Mouse (Mus musculus) embryonic facial prominence, embryonic 13.5 days (tissue): ENCODE data around the gene Ptcd2. TPM values are rescaled to one million over a fixed set of nuclear protein-coding genes. Genes with fewer than 3 reads are reported as not detected.

Experiments
- ATAC-seq: fragments of 200-750 bp; cut with Nextera tagmentation; 2 replicates; pipeline ENCODE4 v1.8.0; 2017; ENCODE audit warnings: low read depth; ENCODE audit not compliant: insufficient number of reproducible peaks, insufficient read depth, low FRiP score, low TSS enrichment
- H3K27ac ChIP-seq: fragments of 300-500 bp; sonication (generic); 2 replicates; pipeline ENCODE4 v1.5.1; 2015; ENCODE audit warnings: moderate library complexity, mild to moderate bottlenecking, inconsistent platforms
- H3K27me3 ChIP-seq: fragments of 300-500 bp; sonication (generic); 2 replicates; pipeline ENCODE4 v1.6.1; 2015; ENCODE audit warnings: mild to moderate bottlenecking, inconsistent platforms
- H3K36me3 ChIP-seq: fragments of 300-500 bp; sonication (generic); 2 replicates; pipeline ENCODE4 v1.6.1; 2015; ENCODE audit warnings: mild to moderate bottlenecking, inconsistent platforms
- H3K4me1 ChIP-seq: fragments of 300-500 bp; sonication (generic); 2 replicates; pipeline ENCODE4 v1.6.1; 2015; ENCODE audit warnings: inconsistent platforms
- H3K4me2 ChIP-seq: fragments of 300-500 bp; sonication (generic); 2 replicates; pipeline ENCODE4 v1.6.1; 2015; ENCODE audit warnings: moderate library complexity, mild to moderate bottlenecking, inconsistent platforms
- H3K4me3 ChIP-seq: fragments of 300-500 bp; sonication (generic); 2 replicates; pipeline ENCODE4 v1.5.1; 2015; ENCODE audit warnings: mild to moderate bottlenecking, inconsistent platforms
- H3K9ac ChIP-seq: fragments of 300-500 bp; sonication (generic); 2 replicates; pipeline ENCODE4 v1.6.1; 2015; ENCODE audit warnings: mild to moderate bottlenecking, inconsistent platforms
- H3K9me3 ChIP-seq: fragments of 300-500 bp; sonication (generic); 2 replicates; pipeline ENCODE4 v1.6.1; 2016; ENCODE audit warnings: inconsistent platforms
- WGBS: fragments of 180-500 bp; shearing (Covaris S2); methylation state at CpG from one replicate; pipeline ENCODE4 v1.1.7; 2015; ENCODE audit warnings: mixed read lengths; 5-methylcytosine and 5-hydroxymethylcytosine counted together
- polyA plus RNA-seq: library from polyadenylated mRNA; unstranded; fragments of >200 nt; fragmentation: Nextera tagmentation; extraction: Ambion mirVana; gene quantifications from 2 replicates; pipeline ENCODE4 v1.2.1, GENCODE M21; 2015

Ptcd2 gene
- polyA plus RNA-seq, 1 experiment from 2014 or later: 44.7 TPM

GRCm38 (mm10) chr13:99294176-99294575, 50.3 kb downstream of the Ptcd2 start:
- H3K4me3 ChIP-seq: no peak overlapping the region
- H3K36me3 ChIP-seq: no peaks in the 10 kb centered on the region
- H3K27me3 ChIP-seq: no peaks in the 10 kb centered on the region
- H3K4me1 ChIP-seq: 0 out of 2 replicates have a peak, but pooled peaks cover 7% of the 10 kb centered on the region
- no peak overlapping the region for H3K4me2 ChIP-seq
- no peak overlapping the region for H3K9ac ChIP-seq
- ATAC-seq: no peak
- no peak overlapping the region for H3K27ac ChIP-seq
- 92% methylated on average over 13 of the region's 13 CpGs for WGBS
- H3K9me3 ChIP-seq: no peaks in the 10 kb centered on the region

GRCm38 (mm10) chr13:99290766-99291165, 53.7 kb downstream of the Ptcd2 start:
- no peaks in the 10 kb centered on the region for H3K4me1 ChIP-seq
- no peaks in the 10 kb centered on the region for H3K9me3 ChIP-seq
- no peaks in the 10 kb centered on the region for H3K27me3 ChIP-seq
- H3K27ac ChIP-seq: no peak overlapping the region
- H3K4me2 ChIP-seq: no peak overlapping the region
- H3K4me3 ChIP-seq: no peak overlapping the region
- no peak overlapping the region for H3K9ac ChIP-seq
- no peak for ATAC-seq
- 88% methylated on average over 8 of the region's 8 CpGs for WGBS
- no peaks in the 10 kb centered on the region for H3K36me3 ChIP-seq

- H3K36me3 ChIP-seq: no peaks in the 10 kb centered on the region
- H3K27ac ChIP-seq: no peak overlapping the region
- H3K9ac ChIP-seq: no peak overlapping the region
- no peaks in the 10 kb centered on the region for H3K27me3 ChIP-seq
- WGBS: 83% methylated on average over 9 of the region's 9 CpGs
- no peak for ATAC-seq
- H3K4me3 ChIP-seq: no peak overlapping the region
- H3K9me3 ChIP-seq: no peaks in the 10 kb centered on the region
- H3K4me1 ChIP-seq: peaks cover 3% of the 10 kb centered on the region; the same call in 1 of the 2 replicates
- H3K4me2 ChIP-seq: no peak overlapping the region
These were observed 56.7 kb downstream of the Ptcd2 start for GRCm38 (mm10) chr13:99287786-99288185.

GRCm38 (mm10) chr13:99287207-99287606, 57.3 kb downstream of the Ptcd2 start:
- Histone ChIP-seq H3K36me3 (no peaks in the 10 kb centered on the region), H3K9ac (no peak overlapping the region), H3K9me3 (no peaks in the 10 kb centered on the region), H3K4me2 (no peak overlapping the region), H3K4me1 (peaks cover 3% of the 10 kb centered on the region; the same call in 1 of the 2 replicates), H3K27me3 (no peaks in the 10 kb centered on the region), H3K4me3 (no peak overlapping the region), H3K27ac (no peak overlapping the region)
- ATAC-seq: no peak
- 90% methylated on average over 4 of the region's 4 CpGs for WGBS

- no peaks in the 10 kb centered on the region for H3K27me3 ChIP-seq
- no peak for ATAC-seq
- H3K27ac ChIP-seq: no peak overlapping the region
- H3K4me1 ChIP-seq: peaks cover 3% of the 10 kb centered on the region; the same call in 1 of the 2 replicates
- H3K36me3 ChIP-seq: no peaks in the 10 kb centered on the region
- H3K9ac ChIP-seq: no peak overlapping the region
- no peaks in the 10 kb centered on the region for H3K9me3 ChIP-seq
- H3K4me3 ChIP-seq: no peak overlapping the region
- no peak overlapping the region for H3K4me2 ChIP-seq
- WGBS: 71% methylated on average over 2 of the region's 2 CpGs
These were observed 59.3 kb downstream of the Ptcd2 start for GRCm38 (mm10) chr13:99285241-99285640.

GRCm38 (mm10) chr13:99284400-99285160, 59.9 kb downstream of the Ptcd2 start:
- Histone ChIP-seq H3K4me3 (no peak overlapping the region), H3K9me3 (no peaks in the 10 kb centered on the region), H3K27ac (no peak overlapping the region), H3K4me1 (peaks cover 3% of the 10 kb centered on the region; the same call in 1 of the 2 replicates), H3K36me3 (no peaks in the 10 kb centered on the region), H3K9ac (no peak overlapping the region), H3K4me2 (no peak overlapping the region), H3K27me3 (no peaks in the 10 kb centered on the region)
- 77% methylated on average over 21 of the region's 21 CpGs for WGBS
- no peak for ATAC-seq

- Histone ChIP-seq H3K27ac (no peak overlapping the region), H3K4me2 (no peak overlapping the region), H3K4me3 (no peak overlapping the region), H3K27me3 (no peaks in the 10 kb centered on the region), H3K9me3 (no peaks in the 10 kb centered on the region), H3K9ac (no peak overlapping the region), H3K4me1 (peaks cover 3% of the 10 kb centered on the region; the same call in 1 of the 2 replicates), H3K36me3 (no peaks in the 10 kb centered on the region)
- WGBS: 82% methylated on average over 12 of the region's 12 CpGs
- no peak for ATAC-seq
These were observed 60.6 kb downstream of the Ptcd2 start for GRCm38 (mm10) chr13:99283916-99284315.

GRCm38 (mm10) chr13:99282961-99283360, 61.5 kb downstream of the Ptcd2 start:
- no peak for ATAC-seq
- Histone ChIP-seq H3K27ac (no peak overlapping the region), H3K9ac (no peak overlapping the region), H3K4me1 (peaks cover 3% of the 10 kb centered on the region; the same call in 1 of the 2 replicates), H3K27me3 (no peaks in the 10 kb centered on the region), H3K9me3 (no peaks in the 10 kb centered on the region), H3K36me3 (no peaks in the 10 kb centered on the region), H3K4me3 (no peak overlapping the region), H3K4me2 (no peak overlapping the region)
- WGBS: 77% methylated on average over 6 of the region's 6 CpGs

- no peaks in the 10 kb centered on the region for H3K36me3 ChIP-seq
- H3K9ac ChIP-seq: no peak overlapping the region
- no peak for ATAC-seq
- H3K4me3 ChIP-seq: no peak overlapping the region
- H3K9me3 ChIP-seq: no peaks in the 10 kb centered on the region
- H3K4me2 ChIP-seq: no peak overlapping the region
- WGBS: 68% methylated on average over 10 of the region's 10 CpGs
- no peak overlapping the region for H3K27ac ChIP-seq
- H3K4me1 ChIP-seq: peaks cover 3% of the 10 kb centered on the region; the same call in 1 of the 2 replicates
- no peaks in the 10 kb centered on the region for H3K27me3 ChIP-seq
These were observed 65.2 kb downstream of the Ptcd2 start for GRCm38 (mm10) chr13:99279351-99279750.

- H3K27me3 ChIP-seq: no peaks in the 10 kb centered on the region
- no peak overlapping the region for H3K4me3 ChIP-seq
- H3K4me2 ChIP-seq: no peak overlapping the region
- no peaks in the 10 kb centered on the region for H3K36me3 ChIP-seq
- peaks cover 3% of the 10 kb centered on the region; the same call in 1 of the 2 replicates for H3K4me1 ChIP-seq
- H3K9me3 ChIP-seq: no peaks in the 10 kb centered on the region
- WGBS: 80% methylated on average over 6 of the region's 6 CpGs
- H3K9ac ChIP-seq: no peak overlapping the region
- ATAC-seq: no peak
- no peak overlapping the region for H3K27ac ChIP-seq
These were observed 66.0 kb downstream of the Ptcd2 start for GRCm38 (mm10) chr13:99278511-99278910.

GRCm38 (mm10) chr13:99277521-99277920, 67.0 kb downstream of the Ptcd2 start:
- 90% methylated on average over 3 of the region's 3 CpGs for WGBS
- H3K36me3 ChIP-seq: no peaks in the 10 kb centered on the region
- H3K4me3 ChIP-seq: no peak overlapping the region
- no peak for ATAC-seq
- H3K27me3 ChIP-seq: no peaks in the 10 kb centered on the region
- H3K27ac ChIP-seq: no peak overlapping the region
- H3K4me1 ChIP-seq: no peaks in the 10 kb centered on the region
- no peak overlapping the region for H3K9ac ChIP-seq
- H3K9me3 ChIP-seq: no peaks in the 10 kb centered on the region
- H3K4me2 ChIP-seq: no peak overlapping the region

GRCm38 (mm10) chr13:99272046-99272445, 72.5 kb downstream of the Ptcd2 start:
- no peak overlapping the region for H3K4me3 ChIP-seq
- H3K9me3 ChIP-seq: no peaks in the 10 kb centered on the region
- no peak overlapping the region for H3K4me2 ChIP-seq
- H3K9ac ChIP-seq: no peak overlapping the region
- H3K36me3 ChIP-seq: no peaks in the 10 kb centered on the region
- 90% methylated on average over 3 of the region's 3 CpGs for whole genome bisulfite sequencing
- no peaks in the 10 kb centered on the region for H3K27me3 ChIP-seq
- ATAC-seq: no peak
- H3K27ac ChIP-seq: no peak overlapping the region
- H3K4me1 ChIP-seq: no peaks in the 10 kb centered on the region
